Mouse (Mus musculus) urinary bladder, postnatal 36 days (tissue): ENCODE results near the gene Defb33.

Experiments
- DNase-seq, 2 experiments: peaks; one replicate each; pipeline ENCODE4 v3.0.0; 2022; ENCODE audit warnings: low spot score in 2 of 2, mixed read lengths in 1 of 2

Gene Defb33

DNA sequence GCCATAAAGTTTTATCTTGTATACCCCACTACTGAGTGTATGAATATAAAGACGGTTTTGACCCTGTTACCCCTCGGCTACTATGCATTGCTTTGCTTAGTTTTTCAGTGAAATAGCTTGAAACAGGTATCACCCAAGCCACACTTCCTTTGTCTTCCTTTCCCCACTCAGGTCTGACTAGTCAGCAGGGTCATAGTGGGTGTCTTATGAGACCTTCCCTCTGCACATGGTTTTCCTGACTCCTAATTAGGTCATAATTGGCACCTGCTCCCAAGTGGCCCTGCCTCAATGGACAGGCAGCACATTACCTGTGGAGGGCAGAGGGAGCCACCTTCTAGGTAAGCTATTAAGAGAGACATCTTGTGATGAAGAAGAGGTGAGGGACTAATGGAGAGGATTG, at the start of gene Defb33:
Defb33 (plus strand) TSS at position 301 of the 400 bp plus-strand sequence.
- no peak for DNase-seq

DNA sequence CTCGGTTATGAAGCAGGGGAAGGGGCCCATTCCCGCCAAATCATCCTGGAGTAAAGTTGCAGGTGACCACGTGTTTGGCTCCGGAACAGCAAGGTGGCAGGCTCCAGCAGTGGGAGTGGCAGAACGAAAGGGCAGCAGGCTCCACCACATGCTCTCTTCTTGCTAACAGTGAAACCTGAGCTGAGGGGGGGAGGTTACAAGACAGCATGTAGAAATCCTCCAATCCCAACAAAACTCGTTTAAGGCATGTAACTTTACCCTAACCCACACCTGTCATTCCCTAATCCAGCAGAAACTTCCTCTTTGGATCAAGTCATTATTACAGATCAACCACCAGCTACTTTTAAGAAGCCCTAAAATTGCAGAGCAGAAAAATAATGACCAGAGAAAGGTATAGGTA, 17.9 kb upstream of the Defb33 start:
- DNase-seq, result no peak

DNA sequence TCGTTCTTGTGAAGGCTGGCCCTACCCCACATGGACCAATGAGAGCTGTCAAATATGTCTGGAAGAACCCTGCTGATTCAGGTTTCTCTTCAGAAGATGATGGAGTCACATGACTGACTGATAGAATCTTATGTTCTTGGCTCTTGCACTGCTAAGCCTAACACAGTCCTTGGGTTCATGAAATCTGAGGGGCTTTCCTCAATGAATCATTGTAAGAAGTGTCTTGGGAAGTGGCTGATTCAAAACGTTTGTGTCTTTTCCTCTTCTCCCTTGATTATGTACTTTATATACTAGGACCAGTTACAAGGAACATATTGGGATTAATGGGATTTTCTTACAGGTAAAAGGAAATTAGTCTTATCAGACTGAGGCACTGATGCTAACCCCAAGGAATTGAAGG, 10.1 kb downstream of the Defb33 start, which contains the start of gene Gm15056:
Gm15056 (minus strand) TSS at position 101 of the 400 bp plus-strand sequence.
- DNase-seq, result no peak

DNA sequence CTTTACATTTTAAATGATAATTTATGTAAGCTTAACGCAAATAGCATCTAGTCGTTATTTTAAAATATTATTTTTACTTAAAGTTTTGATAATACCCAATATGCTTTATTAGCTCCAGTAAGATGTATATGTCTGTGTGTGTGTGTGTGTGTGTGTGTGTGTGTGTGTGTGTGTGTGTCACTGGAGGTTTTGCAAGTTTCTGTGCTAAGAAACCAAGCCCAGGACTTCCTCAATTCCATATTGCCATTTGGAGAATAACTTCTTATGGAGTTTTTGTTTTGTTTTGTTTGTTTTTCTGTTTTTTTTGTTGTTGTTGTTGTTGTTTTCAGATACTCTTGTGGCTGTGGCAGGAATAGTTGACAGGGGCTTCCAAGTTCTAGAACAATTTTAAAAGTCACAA, 14.7 kb downstream of the Defb33 start:
- DNase-seq, result no peak

DNA sequence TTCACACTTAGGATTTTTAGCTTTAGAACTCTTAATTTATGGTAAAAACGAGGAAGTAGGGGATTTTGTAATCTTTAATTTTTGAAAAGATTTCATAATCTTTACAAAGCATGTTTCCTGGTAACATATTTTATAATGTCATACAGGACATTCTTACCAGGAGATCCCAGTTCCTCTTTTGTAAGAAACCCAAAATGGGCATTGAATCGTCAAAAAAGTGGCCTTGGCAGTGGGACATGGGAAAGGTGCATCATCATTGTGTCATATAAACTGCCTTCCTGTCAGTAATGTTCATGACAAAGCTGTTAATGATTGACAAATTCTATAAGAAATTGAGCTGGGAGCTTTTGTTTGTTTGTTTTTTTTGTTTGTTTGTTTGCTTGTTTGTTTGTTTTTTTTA, 15.8 kb downstream of the Defb33 start:
- no peak for DNase-seq

DNA sequence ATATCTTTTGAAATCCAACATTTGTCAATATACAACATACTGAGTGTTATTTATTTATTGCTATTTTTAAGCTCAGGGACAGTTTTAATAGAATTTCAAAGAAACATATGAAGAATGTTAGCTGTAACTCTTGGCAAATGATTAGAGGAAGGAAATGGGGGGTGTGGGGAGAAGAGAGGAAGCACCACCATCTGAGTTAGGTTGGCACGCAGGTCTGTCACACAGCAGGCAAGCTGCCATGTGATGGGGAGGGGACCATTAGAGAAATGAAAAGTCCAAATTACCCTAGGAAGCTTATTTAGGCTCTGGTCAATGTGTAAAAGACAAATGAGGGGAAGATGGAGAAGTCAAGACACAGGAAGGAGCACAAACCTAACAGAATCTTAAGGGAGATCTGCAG, 19.8 kb downstream of the Defb33 start:
- no peak for DNase-seq

DNA sequence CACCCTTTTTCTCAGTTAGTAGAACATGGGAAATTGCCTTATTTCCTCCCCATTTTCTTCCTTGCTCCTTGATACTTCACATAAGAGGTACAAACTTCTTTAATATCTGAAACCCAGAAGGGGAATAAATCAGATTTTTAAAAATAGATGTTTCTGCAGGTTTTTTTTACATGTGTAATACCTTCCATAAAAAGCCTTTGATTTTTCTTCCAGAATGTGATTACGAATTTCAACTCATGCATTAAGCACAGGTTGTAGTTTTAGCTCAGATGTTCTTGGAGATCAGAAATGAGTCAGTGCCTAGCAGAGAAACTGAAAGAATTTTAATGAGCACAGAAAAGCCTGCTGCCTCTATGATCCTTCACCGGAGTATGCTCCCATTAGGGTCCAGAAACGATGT, 29.5 kb downstream of the Defb33 start, which contains the start of gene Gm6040:
Gm6040 (minus strand) TSS at position 101 of the 400 bp plus-strand sequence.
- DNase-seq, result no peak

DNA sequence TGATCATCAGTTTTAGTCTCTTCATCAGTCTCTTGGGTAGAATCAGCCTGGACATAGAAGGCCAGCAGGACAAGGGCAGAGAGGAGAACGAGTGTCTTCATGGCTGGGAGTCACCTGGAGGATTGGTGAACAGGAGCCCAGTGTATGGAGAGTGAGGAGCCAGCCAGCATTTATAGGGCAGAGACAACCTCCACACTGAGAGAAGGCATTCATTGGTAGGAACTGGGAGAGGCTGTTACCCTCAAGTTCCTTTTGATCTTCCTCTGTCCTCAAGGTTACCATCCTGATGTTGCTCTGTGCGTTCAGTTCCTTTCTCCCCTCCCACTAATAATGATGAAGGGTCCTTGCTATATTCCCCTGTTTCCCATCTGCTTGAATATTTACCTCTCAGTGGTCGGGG, 52.1 kb downstream of the Defb33 start, which contains the start of gene AY761185:
AY761185 (minus strand) TSS at position 101 of the 400 bp plus-strand sequence.
- no peak for DNase-seq
